Mouse (Mus musculus): ENCODE measurements around the gene Ctu1.
"Not testable (repeated sequence)": the region's sequence is repeated elsewhere in the genome, so short reads cannot be mapped to it uniquely, and the experiment has no call there.

Gene Ctu1

GRCm38 (mm10) chr7:43680960-43681359 lies 9.1 kb downstream of the Ctu1 start:
- DNase-seq (ENCODE audit: low read depth, low spot score): no peak

GRCm38 (mm10) chr7:43682511-43682910 lies 10.7 kb downstream of the Ctu1 start:
- DNase-seq (ENCODE audit: low read depth, low spot score): not testable (repeated sequence)

- DNase-seq (ENCODE audit: low read depth, low spot score): no peak
Observed at GRCm38 (mm10) chr7:43685088-43685487, 13.3 kb downstream of the Ctu1 start.

GRCm38 (mm10) chr7:43690118-43690517 lies 18.3 kb downstream of the Ctu1 start, which contains the start of gene Klk14:
TSS of gene Klk14 (plus strand) at chr7:43690418.
- DNase-seq (ENCODE audit: low read depth, low spot score): no peak

- DNase-seq (ENCODE audit: low read depth, low spot score): no peak
Observed at GRCm38 (mm10) chr7:43710031-43710430, 38.2 kb downstream of the Ctu1 start.

- DNase-seq (ENCODE audit: low read depth, low spot score): no peak
Observed at GRCm38 (mm10) chr7:43712267-43712666, 40.5 kb downstream of the Ctu1 start, which contains the start of gene Klk13. TSS of gene Klk13 (plus strand) at chr7:43712567.

- DNase-seq (ENCODE audit: low read depth, low spot score): no peak
Observed at GRCm38 (mm10) chr7:43712917-43713316, 41.1 kb downstream of the Ctu1 start.

- DNase-seq (ENCODE audit: low read depth, low spot score): no peak
Observed at GRCm38 (mm10) chr7:43713741-43714351, 42.0 kb downstream of the Ctu1 start.
